Mouse (Mus musculus) CH12.LX (cell line): Measurements from ENCODE around the gene Rhox1. TPM values are rescaled to one million over a fixed set of nuclear protein-coding genes. Genes with fewer than 3 reads are reported as not detected.
A peak's percentile ranks its signal among the peaks of the same experiment; 100 is the strongest.

ENCODE experiments used
- DNase-seq: peaks from one replicate; pipeline ENCODE4 v3.0.0-alpha.2; 2013; ENCODE audit errors: extremely low read depth
- H3K27ac ChIP-seq: 2 replicates; pipeline ENCODE4 v1.5.1; 2012; ENCODE audit warnings: low read depth, mild to moderate bottlenecking, control low read depth, moderate library complexity; ENCODE audit not compliant: insufficient read depth
- H3K27me3 ChIP-seq: replicated peaks from 2 replicates; pipeline ENCODE3; 2012; ENCODE audit warnings: inconsistent platforms
- H3K36me3 ChIP-seq, 2 experiments: replicated peaks in 1 of 2; 2 replicates each; pipeline versions ENCODE3 to v1.6.1; 2012; ENCODE audit warnings: inconsistent platforms in 1 of 2, low read length in 1 of 2, mild to moderate bottlenecking in 1 of 2, mixed read lengths in 1 of 2, moderate library complexity in 1 of 2; ENCODE audit not compliant: control insufficient read depth in 1 of 2, insufficient read depth in 1 of 2
- H3K4me1 ChIP-seq, 2 experiments: 2 replicates each; pipeline ENCODE4 v1.6.1; 2012; ENCODE audit warnings: inconsistent platforms in 1 of 2, moderate library complexity in 1 of 2; ENCODE audit not compliant: insufficient read depth in 2 of 2, control insufficient read depth in 1 of 2
- H3K4me2 ChIP-seq: 2 replicates; pipeline ENCODE4 v1.6.1; 2012; ENCODE audit warnings: low read depth, mild to moderate bottlenecking, control low read depth; ENCODE audit not compliant: poor library complexity, insufficient read depth, severe bottlenecking
- H3K4me3 ChIP-seq, 3 experiments: fragments of 150-350 bp in 1 of 3; sonication (generic) in 1 of 3; replicated peaks in 1 of 3; 2 replicates each; pipeline versions ENCODE3 to v1.5.1; 2011 to 2012; ENCODE audit warnings: low read depth in 2 of 3, low read length in 2 of 3, mild to moderate bottlenecking in 2 of 3, moderate library complexity in 2 of 3, control low read depth in 1 of 3, improper control_type of control experiment in 1 of 3, inconsistent platforms in 1 of 3, mixed read lengths in 1 of 3; ENCODE audit not compliant: poor library complexity in 1 of 3
- H3K79me2 ChIP-seq: replicated peaks from 2 replicates; pipeline ENCODE4 v1.6.1; 2012; ENCODE audit warnings: mild to moderate bottlenecking, moderate library complexity; ENCODE audit not compliant: control insufficient read depth, poor library complexity, insufficient read depth, severe bottlenecking; ENCODE audit errors: extremely low read depth
- H3K9ac ChIP-seq: 2 replicates; pipeline ENCODE4 v1.6.1; 2012; ENCODE audit warnings: low read depth, mild to moderate bottlenecking, control low read depth, moderate library complexity; ENCODE audit not compliant: insufficient read depth
- H3K9me3 ChIP-seq: replicated peaks from 2 replicates; pipeline ENCODE3; 2012; ENCODE audit warnings: low read length, inconsistent platforms, mixed read lengths
- CTCF ChIP-seq, 2 experiments: IDR thresholded peaks in 1 of 2; conservative IDR thresholded peaks in 1 of 2; 2 replicates each; pipeline ENCODE4 v1.5.1; 2011 to 2012; ENCODE audit warnings: low read depth in 2 of 2, low read length in 2 of 2, improper control_type of control experiment in 1 of 2, inconsistent platforms in 1 of 2, mild to moderate bottlenecking in 1 of 2, moderate library complexity in 1 of 2
- ETS1 ChIP-seq: conservative IDR thresholded peaks from 2 replicates; pipeline ENCODE4 v1.6.1; 2012; ENCODE audit warnings: low read depth, mild to moderate bottlenecking, inconsistent platforms, low read length, improper control_type of control experiment, moderate library complexity
- IRF4 ChIP-seq: IDR thresholded peaks from 2 replicates; pipeline ENCODE4 v1.6.1; 2014; ENCODE audit warnings: low read depth, mild to moderate bottlenecking, inconsistent platforms, low read length, improper control_type of control experiment
- MAZ ChIP-seq: IDR thresholded peaks from 2 replicates; pipeline ENCODE4 v1.6.1; 2012; ENCODE audit warnings: low read depth, mild to moderate bottlenecking, inconsistent platforms, low read length, improper control_type of control experiment, moderate library complexity
- PAX5 ChIP-seq: IDR thresholded peaks from 2 replicates; pipeline ENCODE4 v1.6.1; 2012; ENCODE audit warnings: low read length, inconsistent platforms, mixed read lengths
- POLR2A ChIP-seq: IDR thresholded peaks from 2 replicates; pipeline ENCODE4 v1.6.1; 2011; ENCODE audit warnings: low read depth, mild to moderate bottlenecking, improper control_type of control experiment, low read length
- RAD21 ChIP-seq: IDR thresholded peaks from 2 replicates; pipeline ENCODE4 v1.6.1; 2011; ENCODE audit warnings: low read depth, mild to moderate bottlenecking, low read length, improper control_type of control experiment, moderate library complexity
- RCOR1 ChIP-seq: conservative IDR thresholded peaks from 2 replicates; pipeline ENCODE4 v1.6.1; 2012; ENCODE audit warnings: low read depth, mild to moderate bottlenecking, inconsistent platforms, low read length, improper control_type of control experiment
- SMC3 ChIP-seq: IDR thresholded peaks from 2 replicates; pipeline ENCODE4 v1.6.1; 2011; ENCODE audit warnings: low read depth, low read length, improper control_type of control experiment
- USF2 ChIP-seq: conservative IDR thresholded peaks from 2 replicates; pipeline ENCODE4 v1.6.1; 2011; ENCODE audit warnings: low read depth, low read length, improper control_type of control experiment
- ZNF384 ChIP-seq: IDR thresholded peaks from 2 replicates; pipeline ENCODE4 v1.6.1; 2012; ENCODE audit warnings: low read depth, low read length, improper control_type of control experiment, inconsistent platforms
- dilution Hi-C: fragments of 300-500 bp; cut with MboI; formaldehyde crosslinking; loops from 2 replicates; pipeline ENCODE4 v1.14.3; 2020; ENCODE audit warnings: low sequenced_read_pairs; ENCODE audit not compliant: extremely low pct_unique_long_range_greater_than_20kb, extremely low pct_ligation_motif_present
- in situ Hi-C: fragments of 300-500 bp; cut with MboI; formaldehyde crosslinking; loops from 3 replicates; pipeline ENCODE4 v1.14.3; 2019; ENCODE audit warnings: low sequenced_read_pairs, low pct_ligation_motif_present, low pct_unique_long_range_greater_than_20kb, mixed read lengths
- polyA plus RNA-seq: library from polyadenylated mRNA; unstranded; fragments of >175 nt; gene quantifications from 2 replicates; pipeline ENCODE4 v1.2.1, GENCODE M21; 2012; ENCODE audit warnings: low read depth; ENCODE audit not compliant: insufficient read length
- total RNA-seq, 2 experiments: library from RNA; depleted of rRNA; stranded (reverse); fragments of 300-350 nt in 1 of 2; fragments of >200 nt in 1 of 2; gene quantifications; 2 replicates each; pipeline ENCODE4 v1.2.3; 2012 to 2014

The Rhox1 gene
- total and polyA plus RNA-seq, 3 experiments, result not detected

DNA sequence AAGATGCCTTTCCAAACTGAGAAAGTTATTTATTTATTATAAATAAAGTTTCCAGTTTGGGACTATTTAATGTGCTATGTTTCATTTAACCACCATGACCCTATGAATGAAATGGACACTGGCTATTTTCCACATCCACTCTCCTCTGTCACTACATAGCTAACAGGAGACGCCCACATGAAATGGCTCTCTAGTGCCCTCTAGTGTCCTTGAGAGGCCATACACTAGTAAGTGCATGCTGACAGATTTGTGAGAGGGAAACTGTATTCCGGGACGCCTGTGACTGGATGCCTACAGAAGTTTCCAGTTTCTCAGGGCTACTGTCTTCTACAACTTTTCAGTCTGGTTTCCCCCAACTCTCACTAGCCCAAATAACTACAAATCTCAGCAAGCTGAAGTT lies 55.0 kb downstream of the Rhox1 start:
- dilution Hi-C loops, result no loop called here
- no peaks in the 10 kb centered on the region for H3K9me3 ChIP-seq
- DNase-seq, result peak; percentile 62
- in situ Hi-C loops, result no loop called here
- H3K79me2 ChIP-seq, result no peaks in the 10 kb centered on the region
- H3K36me3 ChIP-seq, result peaks cover 6% of the 10 kb centered on the region in 2 experiments
- H3K27ac ChIP-seq, result no peak overlapping the region
- TF ChIP-seq MAZ (no peak), USF2 (no peak), CTCF (conservative IDR thresholded peaks at IDR 0.05 in 1 of 2, IDR thresholded peaks at IDR 0.05 in 1 of 2; ENCODE audit: low read depth in 2 of 2, low read length in 2 of 2) (peak; percentile 61 to 68; a peak in 3 of 4 replicates), POLR2A (no peak), RAD21 (peak; percentile 48), ETS1 (no peak), IRF4 (no peak), ZNF384 (no peak), RCOR1 (no peak), PAX5 (no peak), SMC3 (peak; percentile 36)
- TF ChIP-seq, all 38 proteins: peak for 3
- Histone ChIP-seq H3K4me2 (no peak overlapping the region), H3K27me3 (no peaks in the 10 kb centered on the region), H3K4me1 (peaks cover 3 to 5% of the 10 kb centered on the region in 2 experiments; a peak in 3 of 4 replicates), H3K9ac (no peak overlapping the region), H3K4me3 (no peak overlapping the region)

Other genes with a start within 250 kb of the Rhox1 start
- 88.1 and 98.8 TPM in 2 replicates for gene Sept6, start 230.5 kb downstream of the Rhox1 start, total RNA-seq (2012; rRNA removed)
- gene Sept6, start 230.5 kb downstream of the Rhox1 start, total RNA-seq (2014; rRNA removed), result 94.1 and 94.4 TPM in 2 replicates
- 180 and 214 TPM in 2 replicates for gene Sept6, start 230.5 kb downstream of the Rhox1 start, polyA plus RNA-seq
- not detected in 2 replicates for gene Sowahd, start 173.4 kb downstream of the Rhox1 start, total RNA-seq (2012; rRNA removed)
- not detected in 2 replicates for gene Sowahd, start 173.4 kb downstream of the Rhox1 start, total RNA-seq (2014; rRNA removed)
- gene Sowahd, start 173.4 kb downstream of the Rhox1 start, polyA plus RNA-seq, result not detected in 2 replicates
- 2,172 and 2,270 TPM in 2 replicates for gene Rpl39, start 136.9 kb downstream of the Rhox1 start, total RNA-seq (2012; rRNA removed)
- gene Rpl39, start 136.9 kb downstream of the Rhox1 start, total RNA-seq (2014; rRNA removed), result 1,227 and 1,249 TPM in 2 replicates
- gene Rpl39, start 136.9 kb downstream of the Rhox1 start, polyA plus RNA-seq, result 2,129 and 2,542 TPM in 2 replicates
- 14.2 and 15.2 TPM in 2 replicates for gene Upf3b, start 111.9 kb downstream of the Rhox1 start, total RNA-seq (2012; rRNA removed)
- gene Upf3b, start 111.9 kb downstream of the Rhox1 start, total RNA-seq (2014; rRNA removed), result 13.4 and 15.7 TPM in 2 replicates
- 49.6 and 57.7 TPM in 2 replicates for gene Upf3b, start 111.9 kb downstream of the Rhox1 start, polyA plus RNA-seq
- gene Nkap, start 95.5 kb downstream of the Rhox1 start, total RNA-seq (2012; rRNA removed), result 10.5 and 11.6 TPM in 2 replicates
- gene Nkap, start 95.5 kb downstream of the Rhox1 start, total RNA-seq (2014; rRNA removed), result 19.4 TPM in 2 replicates
- 17.4 and 28.2 TPM in 2 replicates for gene Nkap, start 95.5 kb downstream of the Rhox1 start, polyA plus RNA-seq
- not detected in 2 replicates for gene Akap14, start 53.4 kb downstream of the Rhox1 start, total RNA-seq (2012; rRNA removed)
- gene Akap14, start 53.4 kb downstream of the Rhox1 start, total RNA-seq (2014; rRNA removed), result not detected in 2 replicates
- gene Akap14, start 53.4 kb downstream of the Rhox1 start, polyA plus RNA-seq, result 0.17 TPM in 1 of 2 replicates, not detected in the other
- 268 and 273 TPM in 2 replicates for gene Ndufa1, start 31.1 kb downstream of the Rhox1 start, total RNA-seq (2012; rRNA removed)
- 165 and 188 TPM in 2 replicates for gene Ndufa1, start 31.1 kb downstream of the Rhox1 start, total RNA-seq (2014; rRNA removed)
- gene Ndufa1, start 31.1 kb downstream of the Rhox1 start, polyA plus RNA-seq, result 190 and 191 TPM in 2 replicates
- gene Rnf113a1, start 31.0 kb downstream of the Rhox1 start, total RNA-seq (2012; rRNA removed), result 9.6 and 12.5 TPM in 2 replicates
- 10.0 and 11.0 TPM in 2 replicates for gene Rnf113a1, start 31.0 kb downstream of the Rhox1 start, total RNA-seq (2014; rRNA removed)
- 9.9 and 11.1 TPM in 2 replicates for gene Rnf113a1, start 31.0 kb downstream of the Rhox1 start, polyA plus RNA-seq
- gene Gm9, start 11.2 kb downstream of the Rhox1 start, total RNA-seq (2012; rRNA removed), result not detected in 2 replicates
- not detected in 2 replicates for gene Gm9, start 11.2 kb downstream of the Rhox1 start, total RNA-seq (2014; rRNA removed)
- not detected in 2 replicates for gene Gm9, start 11.2 kb downstream of the Rhox1 start, polyA plus RNA-seq
- 0.21 TPM in 1 of 2 replicates, not detected in the other for gene Rhox2a, start 22.7 kb upstream of the Rhox1 start, total RNA-seq (2012; rRNA removed)
- not detected in 2 replicates for gene Rhox2a, start 22.7 kb upstream of the Rhox1 start, total RNA-seq (2014; rRNA removed)
- not detected in 2 replicates for gene Rhox2a, start 22.7 kb upstream of the Rhox1 start, polyA plus RNA-seq
- not detected in 2 replicates for gene Rhox3a, start 27.7 kb upstream of the Rhox1 start, total RNA-seq (2012; rRNA removed)
- gene Rhox3a, start 27.7 kb upstream of the Rhox1 start, total RNA-seq (2014; rRNA removed), result not detected in 2 replicates
- 0.52 TPM in 1 of 2 replicates, not detected in the other for gene Rhox3a, start 27.7 kb upstream of the Rhox1 start, polyA plus RNA-seq
- 3.8 and 4.8 TPM in 2 replicates for gene Rhox4a, start 43.1 kb upstream of the Rhox1 start, total RNA-seq (2012; rRNA removed)
- 7.2 and 8.2 TPM in 2 replicates for gene Rhox4a, start 43.1 kb upstream of the Rhox1 start, total RNA-seq (2014; rRNA removed)
- 32.8 TPM in 1 of 2 replicates, not detected in the other for gene Rhox4a, start 43.1 kb upstream of the Rhox1 start, polyA plus RNA-seq
- gene Rhox3a2, start 157.8 kb upstream of the Rhox1 start, total RNA-seq (2012; rRNA removed), result not detected in 2 replicates
- not detected in 2 replicates for gene Rhox3a2, start 157.8 kb upstream of the Rhox1 start, total RNA-seq (2014; rRNA removed)
- not detected in 2 replicates for gene Rhox3a2, start 157.8 kb upstream of the Rhox1 start, polyA plus RNA-seq
- 1.7 TPM in 1 of 2 replicates, not detected in the other for gene Rhox4a2, start 168.6 kb upstream of the Rhox1 start, total RNA-seq (2012; rRNA removed)
- gene Rhox4a2, start 168.6 kb upstream of the Rhox1 start, total RNA-seq (2014; rRNA removed), result 9.8 and 16.4 TPM in 2 replicates
- 0.36 and 36.6 TPM in 2 replicates for gene Rhox4a2, start 168.6 kb upstream of the Rhox1 start, polyA plus RNA-seq
- gene Rhox2b, start 189.8 kb upstream of the Rhox1 start, total RNA-seq (2012; rRNA removed), result not detected in 2 replicates
- gene Rhox2b, start 189.8 kb upstream of the Rhox1 start, total RNA-seq (2014; rRNA removed), result 0.34 TPM in 1 of 2 replicates, not detected in the other
- gene Rhox2b, start 189.8 kb upstream of the Rhox1 start, polyA plus RNA-seq, result 0.35 TPM in 1 of 2 replicates, not detected in the other
- gene Rhox4b, start 210.2 kb upstream of the Rhox1 start, total RNA-seq (2012; rRNA removed), result 1.6 and 3.9 TPM in 2 replicates
- gene Rhox4b, start 210.2 kb upstream of the Rhox1 start, total RNA-seq (2014; rRNA removed), result not detected in 2 replicates
- gene Rhox4b, start 210.2 kb upstream of the Rhox1 start, polyA plus RNA-seq, result 0.51 and 0.56 TPM in 2 replicates
- not detected in 2 replicates for gene Rhox2c, start 231.4 kb upstream of the Rhox1 start, total RNA-seq (2012; rRNA removed)
- not detected in 2 replicates for gene Rhox2c, start 231.4 kb upstream of the Rhox1 start, total RNA-seq (2014; rRNA removed)
- not detected in 2 replicates for gene Rhox2c, start 231.4 kb upstream of the Rhox1 start, polyA plus RNA-seq
- not detected in 2 replicates for gene Rhox3c, start 236.3 kb upstream of the Rhox1 start, total RNA-seq (2012; rRNA removed)
- gene Rhox3c, start 236.3 kb upstream of the Rhox1 start, total RNA-seq (2014; rRNA removed), result not detected in 2 replicates
- not detected in 2 replicates for gene Rhox3c, start 236.3 kb upstream of the Rhox1 start, polyA plus RNA-seq